Mouse (Mus musculus) liver, embryonic 14.5 days (tissue): ENCODE measurements around the gene Plxna3.

ENCODE experiments used
- CTCF ChIP-seq: IDR thresholded peaks from 2 replicates; pipeline ENCODE4 v1.5.1; 2016; ENCODE audit warnings: antibody characterized with exemption, low read depth, control low read depth
- EP300 ChIP-seq: IDR thresholded peaks from 2 replicates; pipeline ENCODE4 v1.6.1; 2016; ENCODE audit warnings: antibody characterized with exemption, low read depth

DNA sequence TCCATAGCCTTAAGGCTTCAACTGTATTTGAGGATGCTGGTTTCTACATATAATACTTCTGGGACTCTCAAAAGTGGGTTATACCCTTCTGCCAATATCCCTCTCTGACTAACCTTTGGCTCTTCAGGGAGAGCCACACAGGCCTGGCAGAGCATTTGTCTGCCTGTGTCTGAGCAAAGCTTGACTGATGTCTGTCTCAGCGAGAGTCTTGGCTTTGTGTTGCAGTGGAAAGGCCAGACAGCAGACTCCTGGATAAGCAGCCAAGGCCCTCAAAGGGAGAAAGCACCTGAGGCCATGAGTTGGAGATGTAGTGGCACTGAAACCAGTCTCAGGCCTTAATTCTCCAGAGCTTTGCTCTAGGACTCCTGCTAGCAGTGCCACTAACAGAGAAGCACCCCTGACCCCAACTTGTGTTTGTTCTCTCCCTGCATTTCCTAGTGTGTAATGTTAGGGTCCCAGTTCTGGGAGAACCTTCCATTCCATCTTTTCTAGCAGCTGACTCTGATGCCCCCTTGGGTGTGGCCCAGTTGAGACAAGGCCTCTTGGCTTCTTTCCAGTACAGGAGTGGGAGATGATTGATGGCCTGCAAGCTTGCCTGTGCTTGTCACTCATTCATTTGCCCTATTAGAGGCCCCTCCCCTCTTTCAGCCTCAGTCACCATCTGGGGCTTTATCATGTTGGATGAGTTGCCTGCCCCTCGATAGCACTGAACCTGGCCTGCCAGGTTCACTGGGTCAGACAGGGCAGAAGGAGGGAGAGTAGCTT, 1.5 kb downstream of the Plxna3 start:
- TF ChIP-seq CTCF (no peak), EP300 (no peak)
